Mouse (Mus musculus) embryonic facial prominence, embryonic 14.5 days (tissue): ENCODE data around the gene Fbxw5. TPM values are rescaled to one million over a fixed set of nuclear protein-coding genes. Genes with fewer than 3 reads are reported as not detected.

ENCODE experiments used
- ATAC-seq: fragments of 200-750 bp; cut with Nextera tagmentation; 2 replicates; pipeline ENCODE4 v1.8.0; 2017; ENCODE audit warnings: low read depth, moderate number of reproducible peaks, moderate TSS enrichment
- DNase-seq: peaks from one replicate; pipeline ENCODE4 v3.0.0-alpha.2; 2015; ENCODE audit warnings: low spot score
- H3K27ac ChIP-seq: fragments of 300-500 bp; sonication (generic); replicated peaks from 2 replicates; pipeline ENCODE4 v1.5.1; 2014; ENCODE audit warnings: low read depth, mild to moderate bottlenecking, low read length, moderate library complexity
- H3K27me3 ChIP-seq: fragments of 300-500 bp; sonication (generic); replicated peaks from 2 replicates; pipeline ENCODE4 v1.6.1; 2014; ENCODE audit warnings: low read length; ENCODE audit not compliant: control insufficient read depth, insufficient read depth
- H3K36me3 ChIP-seq: fragments of 300-500 bp; sonication (generic); 2 replicates; pipeline ENCODE4 v1.6.1; 2014; ENCODE audit warnings: low read length, mixed read lengths; ENCODE audit not compliant: control insufficient read depth, insufficient read depth
- H3K4me1 ChIP-seq: fragments of 300-500 bp; sonication (generic); 2 replicates; pipeline ENCODE4 v1.6.1; 2014; ENCODE audit warnings: antibody characterized with exemption, low read length; ENCODE audit not compliant: control insufficient read depth, insufficient read depth
- H3K4me2 ChIP-seq: fragments of 300-500 bp; sonication (generic); 2 replicates; pipeline ENCODE4 v1.6.1; 2014; ENCODE audit warnings: low read depth, mild to moderate bottlenecking, low read length, moderate library complexity, mixed read lengths
- H3K4me3 ChIP-seq: fragments of 300-500 bp; sonication (generic); 2 replicates; pipeline ENCODE4 v1.5.1; 2014; ENCODE audit warnings: low read depth, mild to moderate bottlenecking, low read length
- H3K9ac ChIP-seq: fragments of 300-500 bp; sonication (generic); 2 replicates; pipeline ENCODE4 v1.6.1; 2014; ENCODE audit warnings: low read depth, mild to moderate bottlenecking, low read length, moderate library complexity, mixed read lengths
- H3K9me3 ChIP-seq: fragments of 300-500 bp; sonication (generic); 2 replicates; pipeline ENCODE4 v1.6.1; 2016; ENCODE audit warnings: low read length; ENCODE audit not compliant: control insufficient read depth
- WGBS: fragments of 180-500 bp; shearing (Covaris S2); extraction: QIAGEN DNeasy Blood & Tissue Kit; methylation state at CpG from one replicate; pipeline ENCODE4 v1.1.7; 2014; 5-methylcytosine and 5-hydroxymethylcytosine counted together
- polyA plus RNA-seq: library from polyadenylated mRNA; unstranded; fragments of >200 nt; fragmentation: Nextera tagmentation; extraction: Ambion mirVana; gene quantifications from 2 replicates; pipeline ENCODE4 v1.2.1, GENCODE M21; 2014

Fbxw5 gene
- polyA plus RNA-seq, 1 experiment from 2014 or later = 56.9 TPM

GRCm38 (mm10) chr2:25460551-25461309 is 39.8 kb upstream of the Fbxw5 start, which contains the start of gene Paxx:
Paxx (minus strand) TSS chr2:25461094.
- peak; percentile 98 for DNase-seq
- peak; percentile 93 for ATAC-seq
- Histone ChIP-seq H3K9me3 (no peaks in the 10 kb centered on the region), H3K4me1 (peaks cover 10% of the 10 kb centered on the region; the same call in 1 of the 2 replicates), H3K4me2 (peak within 1 kb of the TSS; percentile 70), H3K4me3 (peak within 1 kb of the TSS; percentile 75), H3K27ac (peak within 1 kb of the TSS; percentile 90), H3K27me3 (no peaks in the 10 kb centered on the region), H3K9ac (peak within 1 kb of the TSS; percentile 80), H3K36me3 (no peaks in the 10 kb centered on the region)
- WGBS = 1% methylated on average over 37 of the region's 48 CpGs

DNA sequence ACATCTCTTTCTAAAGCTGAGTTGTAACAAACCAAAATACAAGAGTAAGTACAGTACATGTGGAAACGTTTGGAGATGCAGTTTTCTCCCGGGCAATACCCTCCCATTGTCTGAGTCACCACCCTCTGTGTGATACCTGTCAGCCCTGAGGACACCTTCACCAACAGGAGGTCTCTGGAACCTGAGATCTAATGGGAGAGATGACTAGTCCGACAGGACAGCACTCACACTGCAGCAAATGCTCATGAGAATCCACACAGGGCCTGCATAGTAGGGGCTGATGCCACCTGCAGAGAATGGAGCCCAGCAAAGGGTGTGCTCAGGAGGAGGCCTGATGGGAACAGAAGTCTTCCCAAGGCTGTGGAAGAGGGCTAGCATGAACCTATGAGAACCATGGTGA is 39.1 kb upstream of the Fbxw5 start:
- Histone ChIP-seq H3K9me3 (no peaks in the 10 kb centered on the region), H3K27me3 (no peaks in the 10 kb centered on the region), H3K36me3 (no peaks in the 10 kb centered on the region), H3K9ac (peak overlapping the region; percentile 80), H3K27ac (peak overlapping the region; percentile 90), H3K4me2 (peak overlapping the region; percentile 70), H3K4me1 (peaks cover 16% of the 10 kb centered on the region; the same call in 1 of the 2 replicates), H3K4me3 (peak overlapping the region; percentile 75)
- no peak for DNase-seq
- WGBS = 22% methylated on average over 3 of the region's 3 CpGs
- no peak for ATAC-seq

GRCm38 (mm10) chr2:25463630-25464029 is 36.9 kb upstream of the Fbxw5 start:
- 73% methylated on average over 3 of the region's 3 CpGs for WGBS
- H3K27ac ChIP-seq = no peak overlapping the region
- no peak overlapping the region for H3K4me3 ChIP-seq
- peaks cover 16% of the 10 kb centered on the region; the same call in 1 of the 2 replicates for H3K4me1 ChIP-seq
- no peak overlapping the region for H3K9ac ChIP-seq
- H3K27me3 ChIP-seq = no peaks in the 10 kb centered on the region
- ATAC-seq = no peak
- H3K36me3 ChIP-seq = no peaks in the 10 kb centered on the region
- DNase-seq = no peak
- H3K9me3 ChIP-seq = no peaks in the 10 kb centered on the region
- H3K4me2 ChIP-seq = no peak overlapping the region

GRCm38 (mm10) chr2:25465256-25465655 is 35.3 kb upstream of the Fbxw5 start:
- Histone ChIP-seq H3K9ac (no peak overlapping the region), H3K27me3 (no peaks in the 10 kb centered on the region), H3K4me2 (no peak overlapping the region), H3K4me1 (peaks cover 13% of the 10 kb centered on the region; the same call in 1 of the 2 replicates), H3K27ac (no peak overlapping the region), H3K9me3 (no peaks in the 10 kb centered on the region), H3K4me3 (no peak overlapping the region), H3K36me3 (no peaks in the 10 kb centered on the region)
- 77% methylated on average over 2 of the region's 2 CpGs for WGBS
- DNase-seq = no peak
- no peak for ATAC-seq

DNA sequence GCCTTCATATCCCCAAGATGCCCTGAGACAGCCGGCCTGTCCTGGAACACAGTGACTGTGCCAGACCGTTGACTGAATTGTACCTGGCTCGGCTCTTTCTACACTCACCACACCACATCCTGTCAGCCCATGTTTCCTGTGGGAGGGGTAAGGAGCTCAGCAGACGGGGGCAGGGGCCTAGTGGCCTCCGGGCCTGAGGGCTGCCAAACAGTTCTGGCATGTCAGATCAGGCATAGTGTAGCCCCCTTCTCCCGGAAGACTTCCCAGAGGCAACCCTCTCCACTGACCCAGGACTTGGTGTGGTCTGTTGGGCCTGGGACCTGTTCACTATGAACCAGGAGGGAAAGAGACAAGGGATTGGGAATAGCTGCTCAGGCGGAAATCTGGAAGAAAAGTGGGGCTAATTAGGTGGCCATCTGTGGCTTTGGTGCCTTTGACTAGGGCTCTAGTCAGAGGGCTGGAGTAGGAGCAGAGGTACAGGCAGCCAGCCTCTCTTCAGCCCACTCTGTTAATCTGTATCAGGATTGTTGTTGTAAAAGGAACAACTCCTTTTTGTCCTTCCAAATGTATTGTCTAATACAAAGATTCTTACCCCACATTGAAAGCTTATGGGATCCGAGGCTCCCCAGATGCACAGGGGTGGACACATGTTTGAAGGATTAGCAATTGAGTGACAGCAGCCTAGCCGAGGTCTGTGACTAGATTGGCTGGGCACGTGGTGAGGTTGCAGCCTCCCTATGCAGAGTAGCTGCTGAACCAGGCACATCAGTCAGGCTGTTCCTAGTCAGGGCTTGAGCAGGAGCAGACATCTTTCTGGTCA is 34.5 kb upstream of the Fbxw5 start:
- Histone ChIP-seq H3K9me3 (no peaks in the 10 kb centered on the region), H3K36me3 (no peaks in the 10 kb centered on the region), H3K4me1 (peaks cover 13% of the 10 kb centered on the region; the same call in 1 of the 2 replicates), H3K27ac (no peak overlapping the region), H3K4me3 (no peak overlapping the region), H3K4me2 (no peak overlapping the region), H3K27me3 (no peaks in the 10 kb centered on the region), H3K9ac (no peak overlapping the region)
- peak; percentile 32; the same call in 1 of the 2 replicates for ATAC-seq
- 39% methylated on average over 10 of the region's 10 CpGs for WGBS
- no peak for DNase-seq

DNA sequence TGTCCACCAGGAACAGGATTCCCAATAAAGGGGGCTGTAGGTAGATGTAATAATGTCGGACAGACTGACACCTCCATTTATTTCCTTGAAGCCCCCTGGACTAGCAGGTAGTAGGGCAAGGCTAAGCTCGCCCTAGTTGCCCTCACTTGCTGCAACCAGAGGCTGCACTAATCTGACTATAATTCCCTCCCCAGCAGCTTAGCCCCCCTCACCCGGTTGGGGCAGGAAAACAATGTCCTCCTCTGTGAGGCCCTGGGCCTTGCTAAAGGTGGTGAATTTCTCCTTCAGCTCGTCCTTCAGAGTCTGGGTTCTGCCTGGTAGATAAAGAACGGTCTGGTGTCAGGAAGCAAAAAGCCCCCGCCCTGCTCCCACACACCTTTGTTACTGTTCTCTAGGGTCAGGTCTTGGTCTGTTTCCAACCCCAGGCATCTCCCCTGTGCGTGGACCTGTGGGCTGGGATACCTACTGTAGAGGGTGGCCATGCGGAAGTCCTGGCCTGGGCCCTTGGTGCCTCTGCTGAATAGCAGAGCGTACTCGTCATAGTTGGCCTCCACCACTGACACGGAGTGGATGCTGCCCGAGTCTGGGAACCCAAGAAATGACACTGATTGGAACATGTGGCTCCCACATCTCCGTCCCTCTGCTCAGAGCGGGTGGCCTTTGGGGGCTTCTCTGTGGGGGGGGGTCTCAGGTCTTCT is 32.8 kb upstream of the Fbxw5 start:
- no peaks in the 10 kb centered on the region for H3K36me3 ChIP-seq
- no peak overlapping the region for H3K4me2 ChIP-seq
- no peak overlapping the region for H3K27ac ChIP-seq
- no peak overlapping the region for H3K4me3 ChIP-seq
- no peaks in the 10 kb centered on the region for H3K27me3 ChIP-seq
- 70% methylated on average over 14 of the region's 14 CpGs for WGBS
- ATAC-seq = no peak
- H3K9ac ChIP-seq = no peak overlapping the region
- H3K4me1 ChIP-seq = peaks cover 9% of the 10 kb centered on the region; the same call in 1 of the 2 replicates
- no peaks in the 10 kb centered on the region for H3K9me3 ChIP-seq
- no peak for DNase-seq

- Histone ChIP-seq H3K4me2 (no peak overlapping the region), H3K9me3 (no peaks in the 10 kb centered on the region), H3K27ac (no peak overlapping the region), H3K27me3 (no peaks in the 10 kb centered on the region), H3K9ac (no peak overlapping the region), H3K36me3 (no peaks in the 10 kb centered on the region), H3K4me1 (peaks cover 9% of the 10 kb centered on the region; the same call in 1 of the 2 replicates), H3K4me3 (no peak overlapping the region)
- peak; percentile 31 for DNase-seq
- WGBS = 71% methylated on average over 10 of the region's 10 CpGs
- peak; percentile 60; the same call in 1 of the 2 replicates for ATAC-seq
Observed at GRCm38 (mm10) chr2:25468962-25469915, 31.3 kb upstream of the Fbxw5 start.
